Mouse (Mus musculus): ENCODE measurements around the gene Bmp4. TPM values are rescaled to one million over a fixed set of nuclear protein-coding genes. Genes with fewer than 3 reads are reported as not detected.

Gene Bmp4
- total and polyA plus RNA-seq, 3 experiments: not detected

- Histone ChIP-seq H3K4me3 (ENCODE audit: control insufficient read depth in 1 of 2, insufficient read depth in 1 of 2, low read depth in 2 of 2, low read length in 2 of 2) (no peak overlapping the region), H3K9me3 (replicated peaks; ENCODE audit: insufficient read depth, low read length) (no peaks in the 10 kb centered on the region), H3K79me2 (ENCODE audit: control insufficient read depth, insufficient read depth, low read length, poor library complexity) (no peaks in the 10 kb centered on the region), H3K4me1 (ENCODE audit: control insufficient read depth in 1 of 2, insufficient read depth in 2 of 2, low read length in 2 of 2) (no peaks in the 10 kb centered on the region), H3K9ac (ENCODE audit: control insufficient read depth, low read depth, low read length, poor library complexity, severe bottlenecking) (no peak overlapping the region), H3K36me3 (ENCODE audit: control insufficient read depth in 1 of 2, insufficient read depth in 2 of 2, low read length in 2 of 2) (no peaks in the 10 kb centered on the region), H3K27me3 (ENCODE audit: control insufficient read depth in 1 of 2, insufficient read depth in 2 of 2, low read length in 2 of 2) (no peaks in the 10 kb centered on the region), H3K27ac (ENCODE audit: control insufficient read depth, low read depth, low read length) (no peak overlapping the region)
- TF ChIP-seq ZC3H11A (IDR thresholded peaks at IDR 0.05; ENCODE audit: low read depth, low read length) (no peak), NRF1 (IDR thresholded peaks at IDR 0.05; ENCODE audit: insufficient read depth, low read depth, low read length, poor library complexity, severe bottlenecking) (no peak), RAD21 (IDR thresholded peaks at IDR 0.05; ENCODE audit: low read depth, low read length) (no peak), JUND (IDR thresholded peaks at IDR 0.05; ENCODE audit: low read depth, low read length) (no peak), KAT2A (conservative IDR thresholded peaks at IDR 0.05; ENCODE audit: low read depth, low read length) (no peak)
- DNase-seq (ENCODE audit: low read depth, low spot score): no peak
Measured at GRCm38 (mm10) chr14:46375796-46376195, 14.7 kb downstream of the Bmp4 start.

- Histone ChIP-seq H3K79me2 (ENCODE audit: control insufficient read depth, insufficient read depth, low read length, poor library complexity) (no peaks in the 10 kb centered on the region), H3K27ac (ENCODE audit: control insufficient read depth, low read depth, low read length) (no peak overlapping the region), H3K36me3 (ENCODE audit: control insufficient read depth in 1 of 2, insufficient read depth in 2 of 2, low read length in 2 of 2) (no peaks in the 10 kb centered on the region), H3K9ac (ENCODE audit: control insufficient read depth, low read depth, low read length, poor library complexity, severe bottlenecking) (no peak overlapping the region), H3K9me3 (replicated peaks; ENCODE audit: insufficient read depth, low read length) (no peaks in the 10 kb centered on the region), H3K4me1 (ENCODE audit: control insufficient read depth in 1 of 2, insufficient read depth in 2 of 2, low read length in 2 of 2) (no peaks in the 10 kb centered on the region), H3K27me3 (ENCODE audit: control insufficient read depth in 1 of 2, insufficient read depth in 2 of 2, low read length in 2 of 2) (no peaks in the 10 kb centered on the region), H3K4me3 (ENCODE audit: control insufficient read depth in 1 of 2, insufficient read depth in 1 of 2, low read depth in 2 of 2, low read length in 2 of 2) (no peak overlapping the region)
- DNase-seq (ENCODE audit: low read depth, low spot score): no peak
- TF ChIP-seq HCFC1 (IDR thresholded peaks at IDR 0.05; ENCODE audit: low read depth, low read length): no peak
- TF ChIP-seq POLR2AphosphoS5 (IDR thresholded peaks at IDR 0.05; ENCODE audit: borderline replicate concordance, low read depth, low read length): no peak
- no peak for TF ChIP-seq BHLHE40 (IDR thresholded peaks at IDR 0.05; ENCODE audit: borderline replicate concordance, low read depth, low read length)
- no peak for TF ChIP-seq CHD1 (IDR thresholded peaks at IDR 0.05; ENCODE audit: low read depth, low read length)
- no peak for TF ChIP-seq MAZ (IDR thresholded peaks at IDR 0.05; ENCODE audit: low read depth, low read length)
- no peak for TF ChIP-seq ZMIZ1 (IDR thresholded peaks at IDR 0.05; ENCODE audit: low read depth, low read length)
- no peak for TF ChIP-seq SIN3A (IDR thresholded peaks at IDR 0.05; ENCODE audit: low read length)
Measured at GRCm38 (mm10) chr14:46372452-46372851, 18.0 kb downstream of the Bmp4 start.

GRCm38 (mm10) chr14:46363209-46363608 is 27.3 kb downstream of the Bmp4 start:
- H3K4me1 ChIP-seq (ENCODE audit: control insufficient read depth in 1 of 2, insufficient read depth in 2 of 2, low read length in 2 of 2): no peaks in the 10 kb centered on the region
- H3K4me3 ChIP-seq (ENCODE audit: control insufficient read depth in 1 of 2, insufficient read depth in 1 of 2, low read depth in 2 of 2, low read length in 2 of 2): no peak overlapping the region
- no peak overlapping the region for H3K9ac ChIP-seq (ENCODE audit: control insufficient read depth, low read depth, low read length, poor library complexity, severe bottlenecking)
- no peak for DNase-seq (ENCODE audit: low read depth, low spot score)
- TF ChIP-seq RAD21 (IDR thresholded peaks at IDR 0.05; ENCODE audit: low read depth, low read length) (no peak), USF1 (IDR thresholded peaks at IDR 0.05; ENCODE audit: low read depth, low read length) (no peak), GABPA (IDR thresholded peaks at IDR 0.05; ENCODE audit: low read depth, low read length) (no peak), SIN3A (IDR thresholded peaks at IDR 0.05; ENCODE audit: low read length) (no peak), E2F4 (IDR thresholded peaks at IDR 0.05; ENCODE audit: borderline replicate concordance, low read depth, low read length) (no peak), EP300 (IDR thresholded peaks at IDR 0.05; ENCODE audit: low read depth in 1 of 2, low read length in 2 of 2) (no peak), TAL1 (IDR thresholded peaks at IDR 0.05; ENCODE audit: low read length) (no peak), POLR2A (IDR thresholded peaks at IDR 0.05; ENCODE audit: control insufficient read depth in 1 of 2, insufficient read depth in 1 of 2, low read depth in 1 of 2, low read length in 2 of 2, poor library complexity in 1 of 2) (no peak), MYC (IDR thresholded peaks at IDR 0.05; ENCODE audit: low read depth, low read length) (no peak)
- no peaks in the 10 kb centered on the region for H3K27me3 ChIP-seq (ENCODE audit: control insufficient read depth in 1 of 2, insufficient read depth in 2 of 2, low read length in 2 of 2)
- no peak overlapping the region for H3K27ac ChIP-seq (ENCODE audit: control insufficient read depth, low read depth, low read length)
- H3K9me3 ChIP-seq (replicated peaks; ENCODE audit: insufficient read depth, low read length): no peaks in the 10 kb centered on the region
- no peaks in the 10 kb centered on the region for H3K36me3 ChIP-seq (ENCODE audit: control insufficient read depth in 1 of 2, insufficient read depth in 2 of 2, low read length in 2 of 2)
- H3K79me2 ChIP-seq (ENCODE audit: control insufficient read depth, insufficient read depth, low read length, poor library complexity): no peaks in the 10 kb centered on the region
